In the genomic region with DNA sequence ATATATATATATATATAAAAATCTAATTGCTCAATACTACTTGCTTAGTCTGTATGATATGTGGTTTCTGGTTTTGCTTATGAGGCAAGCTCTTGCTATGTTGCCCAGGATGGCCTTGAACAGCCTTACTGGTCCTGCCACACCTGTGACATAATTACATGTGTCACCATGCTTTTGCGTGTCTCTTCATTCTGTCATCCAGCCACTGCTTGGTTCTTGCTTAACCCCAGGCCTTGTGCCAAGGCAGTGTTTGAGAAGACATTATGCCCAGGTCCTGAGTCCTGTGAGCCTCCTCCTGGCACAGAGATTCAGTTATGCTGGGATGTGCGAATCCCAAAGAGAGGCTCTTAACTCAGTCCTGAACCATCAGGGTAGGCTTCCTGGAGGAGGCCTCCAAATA, we compare ENCODE assay signal across 25 mouse cellular contexts. TPM values are rescaled to one million over a fixed set of nuclear protein-coding genes. Genes with fewer than 3 reads are reported as not detected.
A peak's percentile ranks its signal among the peaks of the same experiment; 100 is the strongest.
DNase-seq lines count a peak whose midpoint lies in the region; ATAC-seq and TF ChIP-seq lines count a peak whose summit lies in the region.
"Had no signal": no experiment of that assay in that cellular context is flagged by ENCODE, and none has a peak within 500 bp of the region (broad histone marks: within the 10 kb centered on the region; RNA-seq: fewer than 3 reads in every experiment).

No protein-coding gene starts in this region.

- TF ChIP-seq CTCF in lung, adult 2 months (IDR thresholded peaks at IDR 0.05; ENCODE audit: insufficient read depth, low read length) = no peak

- no peak overlapping the region for H3K4me2 ChIP-seq in embryonic facial prominence, embryonic 12.5 days (replicated peaks)
- H3K4me2 ChIP-seq in limb, embryonic 13.5 days (replicated peaks) = peak overlapping the region; percentile 31; the same call in 1 of the 2 replicates
- H3K4me2 ChIP-seq: forebrain, embryonic 15.5 days; heart, embryonic 15.5 days had no signal

- intact Hi-C loops in left cerebral cortex, postnatal 10 days (cut with DNase I) = no loop called here

- TF ChIP-seq POLR2A in lung, adult 2 months (IDR thresholded peaks at IDR 0.05; ENCODE audit: borderline replicate concordance, extremely low read depth, low read depth, low read length) = no peak

- 85% methylated on average over 2 of the region's 2 CpGs for WGBS in embryonic facial prominence, embryonic 12.5 days
- 80% methylated on average over 2 of the region's 2 CpGs for WGBS in limb, embryonic 13.5 days
- WGBS in lung, adult 2 months = 71% methylated on average over 2 of the region's 2 CpGs

- H3K4me1 ChIP-seq in embryonic facial prominence, embryonic 12.5 days = peaks cover 16% of the 10 kb centered on the region
- peaks cover 32% of the 10 kb centered on the region for H3K4me1 ChIP-seq in limb, embryonic 13.5 days
- H3K4me1 ChIP-seq in lung, adult 2 months (ENCODE audit: control insufficient read depth, insufficient read depth, low read length) = no peaks in the 10 kb centered on the region

- H3K36me3 ChIP-seq in embryonic facial prominence, embryonic 12.5 days = peaks cover 5% of the 10 kb centered on the region
- H3K36me3 ChIP-seq in limb, embryonic 13.5 days = peaks cover 21% of the 10 kb centered on the region
- H3K36me3 ChIP-seq: heart, embryonic 15.5 days had no signal

- H3K9ac ChIP-seq in embryonic facial prominence, embryonic 12.5 days = no peak overlapping the region
- no peak overlapping the region for H3K9ac ChIP-seq in limb, embryonic 13.5 days
- H3K9ac ChIP-seq: forebrain, embryonic 15.5 days; heart, embryonic 15.5 days had no signal

- H3K9me3 ChIP-seq in embryonic facial prominence, embryonic 12.5 days = no peaks in the 10 kb centered on the region
- no peaks in the 10 kb centered on the region for H3K9me3 ChIP-seq in limb, embryonic 13.5 days
- H3K9me3 ChIP-seq: forebrain, embryonic 15.5 days; heart, embryonic 15.5 days; midbrain, embryonic 10.5 days had no signal

- no peak for ATAC-seq in embryonic facial prominence, embryonic 12.5 days (ENCODE audit: insufficient number of reproducible peaks, insufficient read depth, low FRiP score, low TSS enrichment)
- ATAC-seq in limb, embryonic 13.5 days (ENCODE audit: low FRiP score, low read depth) = no peak
- no peak for ATAC-seq in CD4-positive, CD25-positive, alpha-beta regulatory T cell, adult 4 months
- ATAC-seq: activated CD4-positive, CD25-positive, alpha-beta regulatory T cell, adult 4 months; forebrain, embryonic 15.5 days; Patski had no signal

- DNase-seq in adrenal gland, adult (ENCODE audit: inconsistent age in 2 of 2, low spot score in 1 of 2) = peak; percentile 68 to 81
- no peak for DNase-seq in adrenal gland, postnatal 4 days (ENCODE audit: low spot score in 2 of 2)
- DNase-seq in NIH3T3 (ENCODE audit: low read depth) = peak; percentile 60
- no peak for DNase-seq in lung, adult 2 months
- DNase-seq in left cerebral cortex, postnatal 10 days (ENCODE audit: extremely low spot score in 1 of 2, low spot score in 2 of 2) = no peak
- DNase-seq: cerebellum, adult 8-10 months; heart, adult 18-20 months; kidney, adult 2 months; kidney, postnatal 4 days; left cerebral cortex, postnatal 4 days; lung, postnatal 36 days; right cerebral cortex, postnatal 25 days; thymus, postnatal 14 days had no signal

- peak overlapping the region; percentile 66; the same call in 1 of the 2 replicates for H3K27ac ChIP-seq in embryonic facial prominence, embryonic 12.5 days
- no peak overlapping the region for H3K27ac ChIP-seq in limb, embryonic 13.5 days
- H3K27ac ChIP-seq: forebrain, embryonic 15.5 days; heart, embryonic 15.5 days had no signal

- H3K4me3 ChIP-seq in embryonic facial prominence, embryonic 12.5 days = no peak overlapping the region
- no peak overlapping the region for H3K4me3 ChIP-seq in limb, embryonic 13.5 days
- H3K4me3 ChIP-seq in lung, adult 2 months (replicated peaks; ENCODE audit: extremely low read depth, low read depth, low read length) = no peak overlapping the region
- H3K4me3 ChIP-seq: forebrain, embryonic 15.5 days; heart, embryonic 15.5 days had no signal

- no peaks in the 10 kb centered on the region for H3K27me3 ChIP-seq in embryonic facial prominence, embryonic 12.5 days
- H3K27me3 ChIP-seq in limb, embryonic 13.5 days = no peaks in the 10 kb centered on the region
- H3K27me3 ChIP-seq: forebrain, embryonic 15.5 days; heart, embryonic 15.5 days; Patski had no signal

RNA-seq across cellular contexts. Expression of gene Megf8, which starts 6.3 kb away (rescaled TPM):
- total RNA-seq in adrenal gland, postnatal 4 days (2021) = 10 to 100 TPM; 51.4 to 55.6 TPM
- polyA plus RNA-seq in embryonic facial prominence, embryonic 12.5 days (2016; fragmentation: Nextera tagmentation; extraction: Ambion mirVana) = 22.4 and 24.3 TPM in 2 replicates
- 18.1 and 19.5 TPM in 2 replicates for polyA plus RNA-seq in limb, embryonic 13.5 days (2015; fragmentation: Nextera tagmentation; extraction: Ambion mirVana)
- 46.8 and 49.8 TPM in 2 replicates for polyA plus RNA-seq in lung, adult 2 months (2012; rRNA removed)
- under 1 TPM; 0.10 to 0.11 TPM for polyA plus RNA-seq in CD4-positive, CD25-positive, alpha-beta regulatory T cell, adult 4 months (2017; shearing (Covaris generic))
- 10 to 100 TPM; 90.4 to 91.8 TPM for total RNA-seq in left cerebral cortex, postnatal 10 days (2021)

RNA-seq across cellular contexts. Expression of gene Tmem145, which starts 17.3 kb away (rescaled TPM):
- 1 to 10 TPM; 4.0 to 5.4 TPM for total RNA-seq in adrenal gland, postnatal 4 days (2021)
- 2.7 and 4.0 TPM in 2 replicates for polyA plus RNA-seq in embryonic facial prominence, embryonic 12.5 days (2016; fragmentation: Nextera tagmentation; extraction: Ambion mirVana)
- polyA plus RNA-seq in limb, embryonic 13.5 days (2015; fragmentation: Nextera tagmentation; extraction: Ambion mirVana) = 1.5 and 1.9 TPM in 2 replicates
- polyA plus RNA-seq in lung, adult 2 months (2012; rRNA removed) = not detected in 2 replicates
- polyA plus RNA-seq in CD4-positive, CD25-positive, alpha-beta regulatory T cell, adult 4 months (2017; shearing (Covaris generic)) = not detected
- total RNA-seq in left cerebral cortex, postnatal 10 days (2021) = 10 to 100 TPM; 89.2 to 91.0 TPM
- total RNA-seq: gastrocnemius, adult 18-20 months; heart, adult 18-20 months; hematopoietic stem cell, adult 5-6 weeks had no signal
- polyA plus RNA-seq: activated CD4-positive, CD25-positive, alpha-beta regulatory T cell, adult 4 months had no signal

RNA-seq across cellular contexts. Expression of gene Prr19, which starts 22.0 kb away (rescaled TPM):
- total RNA-seq in adrenal gland, postnatal 4 days (2021) = not detected
- polyA plus RNA-seq in embryonic facial prominence, embryonic 12.5 days (2016; fragmentation: Nextera tagmentation; extraction: Ambion mirVana) = 1.0 and 1.9 TPM in 2 replicates
- polyA plus RNA-seq in limb, embryonic 13.5 days (2015; fragmentation: Nextera tagmentation; extraction: Ambion mirVana) = 0.91 and 1.1 TPM in 2 replicates
- polyA plus RNA-seq in lung, adult 2 months (2012; rRNA removed) = not detected in 2 replicates
- polyA plus RNA-seq in CD4-positive, CD25-positive, alpha-beta regulatory T cell, adult 4 months (2017; shearing (Covaris generic)) = not detected
- under 1 TPM in 1 of 2 experiments, not detected in 1; 0.28 TPM for total RNA-seq in left cerebral cortex, postnatal 10 days (2021)
- total RNA-seq: gastrocnemius, adult 18-20 months; heart, adult 18-20 months; hematopoietic stem cell, adult 5-6 weeks; layer of hippocampus, postnatal 25 days had no signal
- polyA plus RNA-seq: activated CD4-positive, CD25-positive, alpha-beta regulatory T cell, adult 4 months had no signal

RNA-seq across cellular contexts. Expression of gene Pafah1b3, which starts 25.4 kb away (rescaled TPM):
- total RNA-seq in adrenal gland, postnatal 4 days (2021) = 10 to 100 TPM; 62.9 to 70.0 TPM
- polyA plus RNA-seq in embryonic facial prominence, embryonic 12.5 days (2016; fragmentation: Nextera tagmentation; extraction: Ambion mirVana) = 317 and 337 TPM in 2 replicates
- 281 and 307 TPM in 2 replicates for polyA plus RNA-seq in limb, embryonic 13.5 days (2015; fragmentation: Nextera tagmentation; extraction: Ambion mirVana)
- 42.7 and 49.1 TPM in 2 replicates for polyA plus RNA-seq in lung, adult 2 months (2012; rRNA removed)
- polyA plus RNA-seq in CD4-positive, CD25-positive, alpha-beta regulatory T cell, adult 4 months (2017; shearing (Covaris generic)) = 10 to 100 TPM; 23.6 to 42.6 TPM
- total RNA-seq in left cerebral cortex, postnatal 10 days (2021) = 10 to 100 TPM; 64.1 to 67.5 TPM

RNA-seq across cellular contexts. Expression of gene Cnfn, which starts 46.3 kb away (rescaled TPM):
- total RNA-seq in adrenal gland, postnatal 4 days (2021) = not detected
- polyA plus RNA-seq in embryonic facial prominence, embryonic 12.5 days (2016; fragmentation: Nextera tagmentation; extraction: Ambion mirVana) = 0.86 TPM in 1 of 2 replicates, not detected in the other
- polyA plus RNA-seq in limb, embryonic 13.5 days (2015; fragmentation: Nextera tagmentation; extraction: Ambion mirVana) = 0.92 TPM in 1 of 2 replicates, not detected in the other
- 0.53 and 1,347 TPM in 2 replicates for polyA plus RNA-seq in lung, adult 2 months (2012; rRNA removed)
- polyA plus RNA-seq in CD4-positive, CD25-positive, alpha-beta regulatory T cell, adult 4 months (2017; shearing (Covaris generic)) = not detected
- total RNA-seq in left cerebral cortex, postnatal 10 days (2021) = not detected
- total RNA-seq: gastrocnemius, adult 18-20 months; heart, adult 18-20 months; hematopoietic stem cell, adult 5-6 weeks; layer of hippocampus, postnatal 25 days; left cerebral cortex, postnatal 4 days had no signal
- polyA plus RNA-seq: activated CD4-positive, CD25-positive, alpha-beta regulatory T cell, adult 4 months; forebrain, embryonic 15.5 days; kidney, adult 2 months; midbrain, embryonic 10.5 days; neural tube, embryonic 14.5 days; Patski had no signal

Comparison
In these comparisons a context has a peak if more than half of its experiments do, and no peak if none do; other contexts are left out.
1. DNase-seq: peak in adrenal gland, adult (2 of 2) and NIH3T3 (single experiment); none in adrenal gland, postnatal 4 days (0 of 2), lung, adult 2 months (single experiment) and left cerebral cortex, postnatal 10 days (0 of 2).
2. RNA of gene Megf8, which starts 6.3 kb away (polyA plus RNA-seq): 46.8 to 49.8 TPM in lung, adult 2 months, 22.4 to 24.3 TPM in embryonic facial prominence, embryonic 12.5 days and 18.1 to 19.5 TPM in limb, embryonic 13.5 days; 0.10 to 0.11 TPM in CD4-positive, CD25-positive, alpha-beta regulatory T cell, adult 4 months; every median in the first group is over 10 times any median in the second.